Mouse (Mus musculus): Measurements from ENCODE around the gene Olfr130. TPM values are rescaled to one million over a fixed set of nuclear protein-coding genes. Genes with fewer than 3 reads are reported as not detected.

Gene Olfr130
- not detected in 2 replicates for polyA plus RNA-seq (2016; fragmentation: Nextera tagmentation; extraction: Ambion mirVana)

- no peak for ATAC-seq
- Histone ChIP-seq H3K27ac (no peak within 1 kb of the TSS), H3K4me3 (no peak within 1 kb of the TSS), H3K9ac (no peak within 1 kb of the TSS), H3K9me3 (replicated peaks) (no peaks in the 10 kb centered on the region), H3K4me2 (no peak within 1 kb of the TSS), H3K27me3 (replicated peaks) (no peaks in the 10 kb centered on the region), H3K4me1 (no peaks in the 10 kb centered on the region), H3K36me3 (no peaks in the 10 kb centered on the region)
- 59% methylated on average over 1 of the region's 1 CpGs for WGBS (ENCODE audit: insufficient replicate concordance)
Observed at GRCm38 (mm10) chr17:38063621-38064020, at the start of gene Olfr130. TSS of gene Olfr130 (plus strand) at chr17:38063921.

- Histone ChIP-seq H3K4me1 (no peaks in the 10 kb centered on the region), H3K4me3 (no peak overlapping the region), H3K4me2 (no peak overlapping the region), H3K9ac (no peak overlapping the region), H3K9me3 (replicated peaks) (no peaks in the 10 kb centered on the region), H3K27ac (no peak overlapping the region), H3K27me3 (replicated peaks) (no peaks in the 10 kb centered on the region), H3K36me3 (no peaks in the 10 kb centered on the region)
- 54% methylated on average over 2 of the region's 2 CpGs for WGBS (ENCODE audit: insufficient replicate concordance)
- no peak for ATAC-seq
Observed at GRCm38 (mm10) chr17:38016341-38016740, 47.4 kb upstream of the Olfr130 start.

- no peak for ATAC-seq
- Histone ChIP-seq H3K4me2 (no peak overlapping the region), H3K36me3 (no peaks in the 10 kb centered on the region), H3K4me3 (no peak overlapping the region), H3K9ac (no peak overlapping the region), H3K27me3 (replicated peaks) (no peaks in the 10 kb centered on the region), H3K9me3 (replicated peaks) (no peaks in the 10 kb centered on the region), H3K4me1 (no peaks in the 10 kb centered on the region), H3K27ac (no peak overlapping the region)
- WGBS (ENCODE audit: insufficient replicate concordance) = 40% methylated on average over 5 of the region's 5 CpGs
Observed at GRCm38 (mm10) chr17:38026297-38026696, 37.4 kb upstream of the Olfr130 start.

- 48% methylated on average over 1 of the region's 1 CpGs for WGBS (ENCODE audit: insufficient replicate concordance)
- no peaks in the 10 kb centered on the region for H3K27me3 ChIP-seq (replicated peaks)
- ATAC-seq = no peak
- H3K4me2 ChIP-seq = no peak within 1 kb of the TSS
- H3K4me1 ChIP-seq = no peaks in the 10 kb centered on the region
- H3K4me3 ChIP-seq = no peak within 1 kb of the TSS
- no peaks in the 10 kb centered on the region for H3K36me3 ChIP-seq
- no peak within 1 kb of the TSS for H3K9ac ChIP-seq
- no peaks in the 10 kb centered on the region for H3K9me3 ChIP-seq (replicated peaks)
- no peak within 1 kb of the TSS for H3K27ac ChIP-seq
Observed at GRCm38 (mm10) chr17:38059979-38060378, 3.7 kb upstream of the Olfr130 start, which contains the start of gene Olfr129. TSS of gene Olfr129 (minus strand) at chr17:38060079.

- Histone ChIP-seq H3K27me3 (replicated peaks) (no peaks in the 10 kb centered on the region), H3K27ac (no peak overlapping the region), H3K4me2 (no peak overlapping the region), H3K4me3 (no peak overlapping the region), H3K4me1 (no peaks in the 10 kb centered on the region), H3K9ac (no peak overlapping the region), H3K9me3 (replicated peaks) (no peaks in the 10 kb centered on the region; the same call in 1 of the 2 replicates), H3K36me3 (no peaks in the 10 kb centered on the region)
- 64% methylated on average over 4 of the region's 4 CpGs for WGBS (ENCODE audit: insufficient replicate concordance)
- ATAC-seq = no peak
Observed at GRCm38 (mm10) chr17:38082364-38082763, 18.6 kb downstream of the Olfr130 start.

GRCm38 (mm10) chr17:38088593-38088992 lies 24.9 kb downstream of the Olfr130 start, which contains the start of gene Olfr131:
TSS of gene Olfr131 (minus strand) at chr17:38088693.
- no peak within 1 kb of the TSS for H3K9ac ChIP-seq
- no peak within 1 kb of the TSS for H3K4me3 ChIP-seq
- no peak within 1 kb of the TSS for H3K27ac ChIP-seq
- H3K36me3 ChIP-seq = no peaks in the 10 kb centered on the region
- no peaks in the 10 kb centered on the region for H3K4me1 ChIP-seq
- H3K27me3 ChIP-seq (replicated peaks) = no peaks in the 10 kb centered on the region
- H3K4me2 ChIP-seq = no peak within 1 kb of the TSS
- no peaks in the 10 kb centered on the region; the same call in 1 of the 2 replicates for H3K9me3 ChIP-seq (replicated peaks)
- ATAC-seq = no peak

Other genes starting within 250 kb of the Olfr130 start
- not detected in 2 replicates for gene Olfr125, start 231.0 kb upstream of the Olfr130 start, polyA plus RNA-seq (2016; fragmentation: Nextera tagmentation; extraction: Ambion mirVana)
- not detected in 2 replicates for gene Olfr126, start 216.4 kb upstream of the Olfr130 start, polyA plus RNA-seq (2016; fragmentation: Nextera tagmentation; extraction: Ambion mirVana)
- not detected in 2 replicates for gene Olfr127, start 163.5 kb upstream of the Olfr130 start, polyA plus RNA-seq (2016; fragmentation: Nextera tagmentation; extraction: Ambion mirVana)
- not detected in 2 replicates for gene Olfr128, start 143.4 kb upstream of the Olfr130 start, polyA plus RNA-seq (2016; fragmentation: Nextera tagmentation; extraction: Ambion mirVana)
- not detected in 2 replicates for gene Olfr761, start 110.8 kb upstream of the Olfr130 start, polyA plus RNA-seq (2016; fragmentation: Nextera tagmentation; extraction: Ambion mirVana)
- not detected in 2 replicates for gene Olfr129, start 3.8 kb upstream of the Olfr130 start, polyA plus RNA-seq (2016; fragmentation: Nextera tagmentation; extraction: Ambion mirVana)
- not detected in 2 replicates for gene Olfr131, start 24.8 kb downstream of the Olfr130 start, polyA plus RNA-seq (2016; fragmentation: Nextera tagmentation; extraction: Ambion mirVana)
- not detected in 2 replicates for gene Olfr132, start 70.6 kb downstream of the Olfr130 start, polyA plus RNA-seq (2016; fragmentation: Nextera tagmentation; extraction: Ambion mirVana)
- gene Olfr133, start 81.4 kb downstream of the Olfr130 start, polyA plus RNA-seq (2016; fragmentation: Nextera tagmentation; extraction: Ambion mirVana) = not detected in 2 replicates
- not detected in 2 replicates for gene Olfr134, start 107.5 kb downstream of the Olfr130 start, polyA plus RNA-seq (2016; fragmentation: Nextera tagmentation; extraction: Ambion mirVana)
- not detected in 2 replicates for gene Olfr135, start 140.4 kb downstream of the Olfr130 start, polyA plus RNA-seq (2016; fragmentation: Nextera tagmentation; extraction: Ambion mirVana)
- gene Olfr138, start 197.1 kb downstream of the Olfr130 start, polyA plus RNA-seq (2016; fragmentation: Nextera tagmentation; extraction: Ambion mirVana) = not detected in 2 replicates
- not detected in 2 replicates for gene Olfr137, start 243.6 kb downstream of the Olfr130 start, polyA plus RNA-seq (2016; fragmentation: Nextera tagmentation; extraction: Ambion mirVana)

Measured in liver, embryonic 12.5 days (tissue).